Mouse (Mus musculus) left cerebral cortex, postnatal 10 days (tissue): ENCODE measurements around the gene Hlf. TPM values are rescaled to one million over a fixed set of nuclear protein-coding genes. Genes with fewer than 3 reads are reported as not detected.

ENCODE experiments used
- DNase-seq, 2 experiments: peaks; one replicate each; pipeline ENCODE4 v3.0.0; 2021 to 2022; ENCODE audit warnings: low spot score in 2 of 2, mixed read lengths in 1 of 2; ENCODE audit errors: extremely low spot score in 1 of 2
- intact Hi-C: fragments of 180-260 bp; cut with DNase I; formaldehyde crosslinking; loops from one replicate; pipeline ENCODE4 v1.15.1; 2025
- total RNA-seq, 2 experiments: library from RNA; stranded (reverse); gene quantifications; 2 replicates each; pipeline ENCODE4 v1.2.3; 2021

The Hlf gene
- total RNA-seq, 2 experiments from 2014 or later = 49.4 to 49.5 TPM

GRCm38 (mm10) chr11:90378008-90378407 lies 12.7 kb downstream of the Hlf start:
- no peak for DNase-seq
- intact Hi-C loops = no loop called here

- no peak for DNase-seq
- intact Hi-C loops = no loop called here
Observed at GRCm38 (mm10) chr11:90376436-90376835, 14.3 kb downstream of the Hlf start.

DNA sequence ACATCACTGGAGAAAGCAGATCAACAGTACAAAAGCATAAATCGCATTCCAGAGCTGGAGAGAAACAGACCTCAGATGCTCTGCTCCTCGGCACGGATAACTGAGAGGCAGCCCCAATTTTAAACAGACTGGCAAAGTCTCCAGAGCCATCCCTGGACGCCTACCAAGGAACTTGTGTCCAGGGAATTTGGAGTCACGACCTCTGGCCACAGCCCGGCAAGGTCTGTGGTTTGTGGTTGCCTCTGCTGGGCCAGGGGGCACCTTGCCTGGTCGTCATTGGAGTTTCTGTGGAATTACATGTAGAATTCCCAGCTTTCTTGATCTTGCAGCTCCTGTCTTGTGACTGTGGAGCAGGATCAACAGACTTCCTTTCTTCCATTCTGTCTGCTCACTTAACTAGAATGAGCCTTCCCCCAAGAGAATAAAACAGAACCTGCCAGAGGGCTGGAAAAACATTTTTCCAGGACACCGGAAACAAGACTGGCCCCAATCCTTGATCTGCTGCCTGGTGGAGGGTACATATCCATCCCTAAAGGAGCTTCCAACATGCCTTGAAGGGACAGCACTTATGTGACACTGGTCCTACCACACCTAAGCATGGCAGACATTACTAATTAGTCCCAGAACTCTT lies 19.1 kb downstream of the Hlf start:
- intact Hi-C loops = no loop called here
- DNase-seq = no peak

GRCm38 (mm10) chr11:90370789-90371291 lies 19.9 kb downstream of the Hlf start:
- DNase-seq = no peak
- intact Hi-C loops = no loop called here

GRCm38 (mm10) chr11:90370367-90370766 lies 20.3 kb downstream of the Hlf start:
- no peak for DNase-seq
- intact Hi-C loops = no loop called here

DNA sequence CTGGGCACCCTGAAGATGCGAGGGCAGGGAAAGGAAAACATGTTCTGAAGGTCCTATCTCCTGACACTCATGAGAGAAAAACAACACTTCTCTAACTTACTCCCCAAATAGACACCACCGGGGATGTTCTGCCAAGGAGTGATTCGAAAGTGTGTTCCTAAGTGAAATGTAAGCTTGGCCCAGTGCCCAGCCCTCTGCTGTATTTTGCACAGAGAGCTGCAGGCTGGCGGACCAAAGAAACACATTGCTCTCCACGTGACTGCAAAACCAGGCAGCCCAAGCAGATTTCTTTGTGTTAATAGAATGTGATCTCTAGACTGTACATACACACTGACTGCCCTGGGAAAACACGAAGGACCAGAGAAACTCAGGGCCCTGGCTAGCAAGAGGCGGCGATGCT lies 21.1 kb downstream of the Hlf start:
- intact Hi-C loops = no loop called here
- peak; percentile 96 for DNase-seq

DNA sequence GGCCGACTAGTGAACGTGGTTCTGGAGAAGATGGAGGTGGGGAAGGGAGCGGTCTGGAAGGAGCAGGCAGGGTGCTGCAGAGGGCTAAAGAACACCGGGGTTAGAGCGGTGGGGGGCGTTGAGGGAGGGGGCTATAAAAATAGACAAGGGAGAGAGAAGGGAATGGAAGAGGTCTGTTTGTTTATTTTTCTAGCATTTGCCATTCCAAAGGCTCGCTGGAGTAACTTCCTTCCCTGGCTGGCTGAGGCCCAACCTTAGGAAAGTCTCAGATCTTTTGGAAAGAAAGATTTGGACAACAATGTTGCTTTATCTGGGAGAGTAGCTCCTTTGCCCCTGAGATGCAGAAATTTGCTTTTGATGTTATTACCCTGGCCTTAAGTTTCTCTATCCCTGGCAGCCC lies 21.6 kb downstream of the Hlf start:
- peak in 1 of 2 experiments; percentile 70 for DNase-seq
- intact Hi-C loops = no loop called here

DNA sequence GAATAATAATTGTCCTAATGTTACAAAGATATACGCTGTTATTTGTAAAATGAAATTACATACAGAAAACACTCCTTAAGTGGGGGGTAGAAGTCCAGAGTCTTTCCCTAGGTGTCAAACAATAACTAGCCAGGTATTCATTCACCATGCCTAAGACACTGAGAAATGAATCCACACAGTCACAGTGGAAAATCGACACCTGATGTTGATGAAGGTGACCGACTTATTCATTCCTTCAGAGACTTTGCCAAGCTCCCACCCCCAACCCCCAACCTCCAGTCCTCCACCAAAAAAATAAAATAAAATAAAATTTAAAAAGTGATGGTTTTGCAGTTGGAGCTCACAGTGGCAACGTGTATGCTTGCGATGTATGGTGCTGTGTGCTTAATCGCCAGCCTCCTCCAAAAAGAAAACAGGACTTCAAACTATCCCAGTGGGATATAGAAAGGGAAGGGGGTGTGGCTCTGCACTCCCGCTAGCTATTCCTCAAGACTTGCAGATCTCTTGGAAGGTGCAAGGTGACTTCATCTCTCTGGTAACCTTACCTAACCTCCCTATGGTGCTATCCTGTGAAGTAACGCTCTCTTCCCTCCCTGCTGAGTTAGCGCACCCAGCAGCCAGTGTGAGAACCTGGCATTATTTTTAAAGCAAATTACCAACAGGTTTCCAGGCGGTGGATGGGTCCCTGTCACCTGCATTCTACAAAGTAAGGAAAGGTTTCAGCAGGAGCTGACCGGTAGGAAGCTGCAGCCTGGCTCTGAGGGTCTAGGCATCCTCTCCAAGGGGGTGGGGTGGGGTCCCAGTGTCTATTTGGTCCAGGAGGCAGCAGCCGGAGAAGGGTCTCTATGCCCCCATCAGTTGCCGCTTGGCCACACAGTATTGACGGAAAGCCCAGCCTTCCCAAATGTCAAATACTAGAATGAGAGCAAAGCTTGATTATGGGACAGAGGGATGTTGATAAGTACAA lies 22.5 kb downstream of the Hlf start:
- intact Hi-C loops = no loop called here
- DNase-seq = no peak

GRCm38 (mm10) chr11:90364865-90365264 lies 25.8 kb downstream of the Hlf start:
- intact Hi-C loops = no loop called here
- peak in 1 of 2 experiments; percentile 58 for DNase-seq

GRCm38 (mm10) chr11:90363821-90364497 lies 26.7 kb downstream of the Hlf start:
- no peak for DNase-seq
- intact Hi-C loops = no loop called here

GRCm38 (mm10) chr11:90363406-90363805 lies 27.3 kb downstream of the Hlf start:
- intact Hi-C loops = no loop called here
- DNase-seq = no peak

DNA sequence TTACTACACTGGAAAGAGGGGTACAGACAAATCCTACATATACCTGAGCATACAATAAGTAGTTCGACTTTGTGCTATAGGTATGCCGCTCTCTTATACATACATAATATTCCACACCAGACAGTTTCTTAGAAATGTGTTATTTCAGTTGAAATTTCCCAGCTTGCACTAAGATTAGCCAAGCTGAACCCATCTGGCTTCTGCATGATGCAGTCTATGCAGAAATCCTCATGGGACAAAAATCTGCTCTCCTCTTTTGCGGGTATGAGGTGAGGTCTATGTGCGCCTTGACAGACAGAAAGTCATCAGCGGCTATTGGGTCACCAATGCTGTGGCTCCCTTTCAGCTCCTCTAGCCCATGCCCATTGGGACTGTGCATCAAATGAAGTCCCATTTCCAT lies 30.2 kb downstream of the Hlf start:
- DNase-seq = no peak
- intact Hi-C loops = no loop called here

GRCm38 (mm10) chr11:90358063-90358462 lies 32.6 kb downstream of the Hlf start:
- intact Hi-C loops = no loop called here
- no peak for DNase-seq

GRCm38 (mm10) chr11:90357371-90357770 lies 33.3 kb downstream of the Hlf start:
- intact Hi-C loops = no loop called here
- no peak for DNase-seq

DNA sequence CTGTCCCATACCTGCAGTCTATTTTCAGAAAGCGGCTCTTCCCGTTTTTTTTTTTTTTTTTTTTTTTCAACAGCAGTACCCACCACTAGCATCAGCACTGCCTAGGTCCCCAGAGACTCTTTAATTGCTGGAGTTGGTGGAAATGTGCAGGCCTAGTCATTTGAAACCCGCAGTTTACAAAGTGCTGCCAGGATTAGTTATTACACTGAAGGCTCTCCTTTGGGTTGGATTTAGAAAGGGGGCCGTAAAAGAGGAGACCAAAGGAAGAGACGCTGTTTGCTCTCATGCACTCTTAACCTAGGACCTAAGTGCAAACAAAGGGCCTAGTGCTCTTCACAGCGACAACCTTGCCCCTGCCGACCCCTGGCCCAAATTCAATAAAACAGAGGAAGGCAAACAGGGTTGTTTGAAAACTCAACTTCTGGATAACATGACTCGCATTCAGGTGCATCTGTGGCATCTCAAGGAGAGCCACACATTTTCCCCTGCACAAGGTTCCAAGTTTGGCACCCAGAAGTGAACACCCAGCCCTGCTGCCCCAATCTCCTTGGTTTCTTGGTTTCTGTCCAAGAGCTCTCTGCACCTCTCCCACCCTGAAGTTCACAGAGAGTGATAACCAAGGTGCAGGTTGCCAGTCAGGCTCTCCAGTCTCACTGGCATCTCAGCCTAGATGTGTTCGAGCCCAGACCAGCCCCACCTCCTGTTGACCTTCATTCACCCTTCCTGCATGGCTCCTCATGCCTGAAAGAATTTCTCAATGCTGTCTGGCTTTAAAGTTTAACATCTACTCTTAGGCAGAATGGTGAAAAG lies 34.0 kb downstream of the Hlf start:
- intact Hi-C loops = no loop called here
- no peak for DNase-seq

DNA sequence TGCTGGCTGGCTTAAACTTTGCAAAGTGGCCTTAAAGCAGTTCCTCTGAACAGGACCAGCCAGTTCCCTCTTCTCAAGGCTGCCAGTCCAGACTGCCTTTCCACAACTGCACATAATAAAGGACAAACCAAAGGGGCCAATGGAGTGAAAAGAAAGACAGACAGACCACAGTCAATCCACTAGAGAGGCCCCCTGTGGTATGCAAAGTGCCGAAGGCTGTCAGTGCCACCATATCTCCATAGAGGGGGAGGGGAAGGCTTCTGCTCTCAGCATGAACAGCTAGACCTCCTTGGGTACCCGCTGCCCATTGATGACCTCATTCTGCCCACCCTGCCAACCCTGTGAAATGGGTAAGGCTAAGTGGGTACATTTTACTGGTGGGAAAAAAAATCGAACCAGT lies 34.7 kb downstream of the Hlf start:
- intact Hi-C loops = no loop called here
- no peak for DNase-seq

GRCm38 (mm10) chr11:90355270-90355681 lies 35.4 kb downstream of the Hlf start:
- DNase-seq = peak in 1 of 2 experiments; percentile 52
- intact Hi-C loops = no loop called here

DNA sequence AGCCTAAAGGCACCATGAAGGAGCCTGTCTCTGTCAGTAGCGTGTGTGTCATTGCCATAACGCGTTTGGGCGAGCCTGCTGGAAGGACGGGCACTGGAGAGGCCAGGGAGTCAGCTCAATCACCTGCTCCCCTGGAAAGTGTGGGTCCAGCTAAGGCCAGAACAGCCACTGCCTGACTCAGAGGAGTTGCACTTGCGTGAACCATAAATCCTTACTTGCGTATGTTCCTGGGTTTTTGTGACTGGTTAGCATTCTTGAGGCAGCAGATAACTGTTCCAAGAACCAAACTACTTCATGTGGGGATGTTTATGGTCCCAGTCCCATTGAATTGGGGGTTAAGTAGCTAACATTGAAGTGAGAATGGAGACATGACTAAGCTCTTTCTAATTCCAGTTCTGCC lies 38.0 kb downstream of the Hlf start:
- intact Hi-C loops = no loop called here
- DNase-seq = no peak

GRCm38 (mm10) chr11:90350153-90350512 lies 40.6 kb downstream of the Hlf start:
- no peak for DNase-seq
- intact Hi-C loops = no loop called here
